8 mouse cellular contexts compared by ENCODE assay signal in the genomic region with DNA sequence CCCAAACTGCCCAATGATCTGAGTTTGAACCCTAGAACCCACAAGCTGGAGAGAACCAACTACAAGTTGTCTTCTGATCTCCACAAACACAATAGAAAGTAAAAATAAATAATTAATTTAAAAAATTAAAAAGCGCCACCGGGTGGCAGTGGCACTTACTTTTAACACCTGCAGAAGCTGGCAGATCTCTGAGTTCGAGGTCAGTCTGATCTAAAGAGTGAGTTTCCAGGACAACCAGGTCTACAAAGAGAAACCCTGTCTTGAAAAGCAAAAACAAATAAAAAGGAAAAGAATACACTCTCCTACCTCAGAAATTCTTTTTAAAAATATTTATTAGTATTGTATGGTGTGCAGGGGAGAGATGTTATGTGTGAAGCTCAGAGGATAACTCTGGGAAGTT. TPM values are rescaled to one million over a fixed set of nuclear protein-coding genes. Genes with fewer than 3 reads are reported as not detected.
DNase-seq lines count a peak whose midpoint lies in the region; ATAC-seq and TF ChIP-seq lines count a peak whose summit lies in the region.

No protein-coding gene starts in this region.

- H3K27ac ChIP-seq in heart, adult 2 months: peak overlapping the region; percentile 99
- H3K27ac ChIP-seq in forebrain, embryonic 10.5 days: peak overlapping the region; percentile 88
- H3K27ac ChIP-seq in liver, embryonic 11.5 days (ENCODE audit: low read depth, low read length): peak overlapping the region; percentile 74; the same call in 1 of the 2 replicates
- H3K27ac ChIP-seq in small intestine, adult 2 months (ENCODE audit: insufficient read depth, low read depth, low read length): peak overlapping the region; percentile 96

- H3K36me3 ChIP-seq in heart, adult 2 months (ENCODE audit: control insufficient read depth, insufficient read depth, low read length): no peaks in the 10 kb centered on the region; the same call in 1 of the 2 replicates
- H3K36me3 ChIP-seq in forebrain, embryonic 10.5 days (replicated peaks): no peaks in the 10 kb centered on the region
- no peaks in the 10 kb centered on the region for H3K36me3 ChIP-seq in liver, embryonic 11.5 days (ENCODE audit: control insufficient read depth, insufficient read depth, low read length)
- no peaks in the 10 kb centered on the region for H3K36me3 ChIP-seq in small intestine, adult 2 months (ENCODE audit: control insufficient read depth, insufficient read depth, low read length)

- TF ChIP-seq POLR2A in heart, adult 2 months (IDR thresholded peaks at IDR 0.05; ENCODE audit: insufficient read depth, low read depth, low read length): no peak
- no peak for TF ChIP-seq POLR2A in small intestine, adult 2 months (IDR thresholded peaks at IDR 0.05; ENCODE audit: low read depth, low read length)

- H3K79me2 ChIP-seq in heart, adult 2 months (replicated peaks; ENCODE audit: control insufficient read depth, insufficient read depth, low read length): no peaks in the 10 kb centered on the region

- H3K4me3 ChIP-seq in heart, adult 2 months: peak overlapping the region; percentile 80
- H3K4me3 ChIP-seq in forebrain, embryonic 10.5 days: peak overlapping the region; percentile 74
- peak overlapping the region; percentile 57 for H3K4me3 ChIP-seq in liver, embryonic 11.5 days (ENCODE audit: low read depth, low read length)
- H3K4me3 ChIP-seq in small intestine, adult 2 months (ENCODE audit: low read depth, low read length): peak overlapping the region; percentile 72

- intact Hi-C loops in heart, adult 2 months (cut with DNase I): no loop called here
- intact Hi-C loops in heart, postnatal 25 days (cut with DNase I): loop anchor here (2.0 kb wide), 1 partner anchor 17 kb away; no protein-coding TSS in a partner anchor

- peak overlapping the region; percentile 96 for H3K4me2 ChIP-seq in liver, embryonic 11.5 days

- 2% methylated on average over 3 of the region's 3 CpGs for whole genome bisulfite sequencing in heart, adult 2 months
- 19% methylated on average over 3 of the region's 3 CpGs for WGBS in forebrain, embryonic 10.5 days
- 13% methylated on average over 3 of the region's 3 CpGs for WGBS in liver, embryonic 11.5 days
- 7% methylated on average over 3 of the region's 3 CpGs for WGBS in small intestine, adult 2 months

- peak overlapping the region; percentile 56 for H3K9ac ChIP-seq in heart, adult 2 months (ENCODE audit: low read depth, low read length)
- peak overlapping the region; percentile 34; the same call in 1 of the 2 replicates for H3K9ac ChIP-seq in liver, embryonic 11.5 days (ENCODE audit: low read depth, low read length)

- no peaks in the 10 kb centered on the region for H3K9me3 ChIP-seq in forebrain, embryonic 10.5 days
- no peaks in the 10 kb centered on the region for H3K9me3 ChIP-seq in liver, embryonic 11.5 days (ENCODE audit: control insufficient read depth, low read length)

- peaks cover 16% of the 10 kb centered on the region for H3K4me1 ChIP-seq in heart, adult 2 months (ENCODE audit: control insufficient read depth, insufficient read depth, low read length)
- H3K4me1 ChIP-seq in forebrain, embryonic 10.5 days: peaks cover 61% of the 10 kb centered on the region
- peaks cover 30% of the 10 kb centered on the region for H3K4me1 ChIP-seq in liver, embryonic 11.5 days (replicated peaks; ENCODE audit: control insufficient read depth, insufficient read depth, low read length)
- H3K4me1 ChIP-seq in small intestine, adult 2 months (ENCODE audit: control insufficient read depth, insufficient read depth, insufficient read length, low read length): peaks cover 33% of the 10 kb centered on the region; the same call in 1 of the 2 replicates

- peak; percentile 50 for TF ChIP-seq CTCF in heart, adult 2 months (IDR thresholded peaks at IDR 0.05)
- TF ChIP-seq CTCF in small intestine, adult 2 months (IDR thresholded peaks at IDR 0.05; ENCODE audit: extremely low read depth, insufficient read length, insufficient replicate concordance, low read depth, low read length): no peak

- peak in 1 of 2 experiments; percentile 20 for DNase-seq in heart, adult 2 months
- DNase-seq in heart, postnatal 25 days (ENCODE audit: low spot score): no peak
- DNase-seq in CD4-positive helper T cell, adult 2 months (ENCODE audit: low read depth, low spot score): peak; percentile 82
- DNase-seq in forebrain, embryonic 10.5 days (ENCODE audit: extremely low spot score, low spot score): no peak
- no peak for DNase-seq in liver, embryonic 11.5 days (ENCODE audit: low spot score)
- no peak for DNase-seq in urinary bladder, postnatal 25 days (ENCODE audit: low spot score)
- DNase-seq in spleen, adult 18-20 months: no peak

- no peaks in the 10 kb centered on the region for H3K27me3 ChIP-seq in heart, adult 2 months (ENCODE audit: control insufficient read depth, insufficient read depth, low read length)
- H3K27me3 ChIP-seq in forebrain, embryonic 10.5 days (ENCODE audit: poor library complexity, severe bottlenecking): peaks cover 30% of the 10 kb centered on the region
- H3K27me3 ChIP-seq in liver, embryonic 11.5 days (replicated peaks; ENCODE audit: control insufficient read depth, insufficient read depth, low read length): no peaks in the 10 kb centered on the region
- H3K27me3 ChIP-seq in small intestine, adult 2 months (ENCODE audit: control insufficient read depth, insufficient read depth, low read length): no peaks in the 10 kb centered on the region

- no peak for ATAC-seq in liver, embryonic 11.5 days (replicated peaks; ENCODE audit: low FRiP score)

- TF ChIP-seq EP300 in heart, adult 2 months (IDR thresholded peaks at IDR 0.05; ENCODE audit: insufficient read depth, low read depth, low read length): no peak

RNA-seq across cellular contexts. Expression of a gene that starts 4.4 kb away (rescaled TPM):
- total RNA-seq in heart, adult 2 months (2021): 100 to 1,000 TPM; 118 to 129 TPM
- 119 and 122 TPM in 2 replicates for polyA plus RNA-seq in heart, adult 2 months (2012; rRNA removed)
- total RNA-seq in heart, postnatal 25 days (2021): 100 to 1,000 TPM; 111 to 122 TPM
- 9.4 and 11.1 TPM in 2 replicates for polyA plus RNA-seq in forebrain, embryonic 10.5 days (2016; fragmentation: Nextera tagmentation; extraction: Ambion mirVana)
- 27.6 and 28.0 TPM in 2 replicates for polyA plus RNA-seq in liver, embryonic 11.5 days (2014; fragmentation: Nextera tagmentation; extraction: Ambion mirVana)
- 61.9 and 89.7 TPM in 2 replicates for polyA plus RNA-seq in small intestine, adult 2 months (2012; rRNA removed)

RNA-seq across cellular contexts. Expression of a gene that starts 56.0 kb away (rescaled TPM):
- total RNA-seq in heart, adult 2 months (2021): under 1 TPM; 0.21 to 0.45 TPM
- polyA plus RNA-seq in heart, adult 2 months (2012; rRNA removed): 0.64 and 1.1 TPM in 2 replicates
- total RNA-seq in heart, postnatal 25 days (2021): 1 to 10 TPM in 1 of 2 experiments, under 1 TPM in 1; 0.75 to 1.0 TPM
- polyA plus RNA-seq in forebrain, embryonic 10.5 days (2016; fragmentation: Nextera tagmentation; extraction: Ambion mirVana): 30.3 and 30.4 TPM in 2 replicates
- polyA plus RNA-seq in liver, embryonic 11.5 days (2014; fragmentation: Nextera tagmentation; extraction: Ambion mirVana): 16.8 and 19.1 TPM in 2 replicates
- 7.1 and 14.6 TPM in 2 replicates for polyA plus RNA-seq in small intestine, adult 2 months (2012; rRNA removed)

RNA-seq across cellular contexts. Expression of a gene that starts 59.7 kb away (rescaled TPM):
- total RNA-seq in heart, adult 2 months (2021): not detected
- 0.29 TPM in 1 of 2 replicates, not detected in the other for polyA plus RNA-seq in heart, adult 2 months (2012; rRNA removed)
- not detected for total RNA-seq in heart, postnatal 25 days (2021)
- polyA plus RNA-seq in forebrain, embryonic 10.5 days (2016; fragmentation: Nextera tagmentation; extraction: Ambion mirVana): not detected in 2 replicates
- polyA plus RNA-seq in liver, embryonic 11.5 days (2014; fragmentation: Nextera tagmentation; extraction: Ambion mirVana): not detected in 2 replicates
- polyA plus RNA-seq in small intestine, adult 2 months (2012; rRNA removed): not detected in 2 replicates
